Mouse (Mus musculus): ENCODE measurements at regions not wholly inside any gene's neighbourhood (a gene's known extent, or its start where the extent isn't known, plus 50 kb on each side); places are given as distances from the start of the nearest gene placed in this dataset.

DNA sequence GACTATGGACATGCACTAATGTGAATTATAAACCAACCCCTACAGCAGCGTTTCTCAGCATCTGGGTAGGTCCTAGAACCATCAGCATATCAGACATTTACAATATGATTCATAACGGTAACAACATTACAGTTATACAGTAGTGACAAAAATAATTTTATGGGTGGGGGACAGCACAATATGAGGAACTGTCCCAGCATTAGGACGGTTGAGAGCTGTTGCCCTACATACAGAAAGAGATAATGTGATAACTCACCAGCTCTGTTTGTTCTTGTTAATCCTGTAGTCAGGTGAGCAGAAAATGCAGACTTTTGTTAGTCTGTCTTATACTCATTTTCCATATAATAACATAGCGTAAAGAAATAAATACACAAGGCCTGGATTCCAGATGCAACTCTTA lies 319.1 kb downstream of the Elavl2 start:
- TF ChIP-seq CTCF (IDR thresholded peaks at IDR 0.05; ENCODE audit: low read depth) (no peak), EP300 (IDR thresholded peaks at IDR 0.05; ENCODE audit: low read depth) (no peak)
